Mouse (Mus musculus): Measurements from ENCODE around the gene Zfp36. TPM values are rescaled to one million over a fixed set of nuclear protein-coding genes. Genes with fewer than 3 reads are reported as not detected.

The Zfp36 gene
- total and polyA plus RNA-seq, 3 experiments: 21.3 to 42.8 (median 28.3) TPM

GRCm38 (mm10) chr7:28367663-28368275 lies 12.3 kb downstream of the Zfp36 start:
- no peak for TF ChIP-seq GATA1 (IDR thresholded peaks at IDR 0.05; ENCODE audit: borderline replicate concordance, low read length)
- TF ChIP-seq GATA2 (IDR thresholded peaks at IDR 0.05; ENCODE audit: borderline replicate concordance, low read depth, low read length): no peak
- TF ChIP-seq CTCF (IDR thresholded peaks at IDR 0.05; ENCODE audit: low read depth, low read length): no peak
- no peak for TF ChIP-seq POLR2AphosphoS5 (IDR thresholded peaks at IDR 0.05; ENCODE audit: insufficient replicate concordance, low read depth, low read length)
- TF ChIP-seq TAL1 (conservative IDR thresholded peaks at IDR 0.05; ENCODE audit: low read depth, low read length): no peak
- peaks cover 20% of the 10 kb centered on the region for H3K36me3 ChIP-seq (replicated peaks)
- H3K4me1 ChIP-seq (ENCODE audit: insufficient read depth, low read depth, low read length): peaks cover 29% of the 10 kb centered on the region
- DNase-seq (ENCODE audit: low spot score) (no peak), ATAC-seq (ENCODE audit: extremely low read depth, insufficient number of reproducible peaks, low FRiP score, poor library complexity, severe bottlenecking) (no peak)
- no peaks in the 10 kb centered on the region for H3K9me3 ChIP-seq (replicated peaks)
- H3K27me3 ChIP-seq (ENCODE audit: insufficient read depth, low read length): peaks cover 33% of the 10 kb centered on the region
- no peak overlapping the region for H3K4me3 ChIP-seq (ENCODE audit: low read depth, low read length)

GRCm38 (mm10) chr7:28362441-28363060 lies 17.5 kb downstream of the Zfp36 start:
- no peak for ATAC-seq (ENCODE audit: extremely low read depth, insufficient number of reproducible peaks, low FRiP score, poor library complexity, severe bottlenecking)
- H3K27me3 ChIP-seq (ENCODE audit: insufficient read depth, low read length): peaks cover 57% of the 10 kb centered on the region
- no peak overlapping the region for H3K4me3 ChIP-seq (ENCODE audit: low read depth, low read length)
- no peak for DNase-seq (ENCODE audit: low spot score)
- TF ChIP-seq GATA2 (IDR thresholded peaks at IDR 0.05; ENCODE audit: borderline replicate concordance, low read depth, low read length): no peak
- no peak for TF ChIP-seq GATA1 (IDR thresholded peaks at IDR 0.05; ENCODE audit: borderline replicate concordance, low read length)
- no peak for TF ChIP-seq POLR2AphosphoS5 (IDR thresholded peaks at IDR 0.05; ENCODE audit: insufficient replicate concordance, low read depth, low read length)
- TF ChIP-seq CTCF (IDR thresholded peaks at IDR 0.05; ENCODE audit: low read depth, low read length): no peak
- no peak for TF ChIP-seq TAL1 (conservative IDR thresholded peaks at IDR 0.05; ENCODE audit: low read depth, low read length)
- H3K36me3 ChIP-seq (replicated peaks): peaks cover 8% of the 10 kb centered on the region
- H3K4me1 ChIP-seq (ENCODE audit: insufficient read depth, low read depth, low read length): peaks cover 16% of the 10 kb centered on the region
- H3K9me3 ChIP-seq (replicated peaks): no peaks in the 10 kb centered on the region

DNA sequence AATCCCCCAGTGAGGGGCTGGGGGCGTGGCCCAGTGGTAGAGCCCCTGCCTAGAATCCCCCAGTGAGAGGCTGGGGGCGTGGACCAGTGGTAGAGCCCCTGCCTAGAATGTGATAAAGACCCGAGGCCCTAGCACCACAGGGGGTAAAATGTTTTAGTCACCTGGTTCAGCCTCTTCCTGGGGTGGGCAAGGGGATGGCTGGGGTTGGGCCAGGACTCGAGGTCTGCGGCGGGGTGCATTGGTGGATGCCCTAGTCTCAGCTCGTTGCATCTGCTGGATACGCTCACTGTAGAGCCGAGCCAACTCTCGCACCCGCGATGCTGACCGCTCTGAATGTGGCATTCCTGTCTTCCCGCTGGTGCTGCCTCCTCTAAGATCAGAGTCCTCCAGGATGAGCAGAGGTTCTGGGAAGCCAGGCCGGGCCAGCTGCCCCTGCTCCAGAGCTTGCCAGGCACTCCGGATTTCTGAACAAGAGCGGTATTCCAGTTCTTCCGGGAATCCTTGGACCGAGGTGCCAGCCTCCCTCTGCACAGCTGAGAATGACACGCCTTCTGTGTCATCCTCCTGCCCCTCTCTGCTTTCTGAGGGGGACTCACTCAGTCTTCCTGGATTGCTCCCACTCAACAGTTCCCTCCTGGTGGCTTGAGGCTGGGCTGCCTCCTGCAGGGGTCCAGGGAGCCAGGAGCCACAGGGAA lies 18.3 kb downstream of the Zfp36 start:
- no peak overlapping the region for H3K4me3 ChIP-seq (ENCODE audit: low read depth, low read length)
- no peaks in the 10 kb centered on the region for H3K9me3 ChIP-seq (replicated peaks)
- peaks cover 7% of the 10 kb centered on the region for H3K36me3 ChIP-seq (replicated peaks)
- ATAC-seq (ENCODE audit: extremely low read depth, insufficient number of reproducible peaks, low FRiP score, poor library complexity, severe bottlenecking) (no peak), DNase-seq (ENCODE audit: low spot score) (no peak)
- peaks cover 64% of the 10 kb centered on the region for H3K27me3 ChIP-seq (ENCODE audit: insufficient read depth, low read length)
- TF ChIP-seq TAL1 (conservative IDR thresholded peaks at IDR 0.05; ENCODE audit: low read depth, low read length) (no peak), GATA1 (IDR thresholded peaks at IDR 0.05; ENCODE audit: borderline replicate concordance, low read length) (no peak), CTCF (IDR thresholded peaks at IDR 0.05; ENCODE audit: low read depth, low read length) (no peak), POLR2AphosphoS5 (IDR thresholded peaks at IDR 0.05; ENCODE audit: insufficient replicate concordance, low read depth, low read length) (no peak), GATA2 (IDR thresholded peaks at IDR 0.05; ENCODE audit: borderline replicate concordance, low read depth, low read length) (no peak)
- peaks cover 23% of the 10 kb centered on the region for H3K4me1 ChIP-seq (ENCODE audit: insufficient read depth, low read depth, low read length)

DNA sequence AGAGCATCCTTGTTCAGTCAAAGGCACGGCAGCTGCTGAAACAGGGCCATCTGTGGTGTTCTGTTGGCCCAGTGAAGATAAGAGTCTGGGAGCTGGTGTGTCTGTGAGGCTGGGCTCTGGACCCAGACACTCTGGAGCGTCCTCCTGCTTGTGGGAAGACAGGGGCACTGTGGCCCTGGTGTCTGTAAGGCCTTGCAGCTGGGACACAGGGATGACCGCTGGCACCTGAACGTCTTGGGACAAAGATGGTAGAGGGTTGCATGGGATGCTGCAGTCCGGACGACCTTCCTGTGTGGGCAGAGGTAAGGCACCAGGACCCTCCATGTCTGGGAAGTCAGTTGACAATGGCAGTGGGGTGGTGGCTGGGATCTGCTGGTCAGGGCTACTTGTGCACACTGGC lies 19.8 kb downstream of the Zfp36 start:
- ATAC-seq (ENCODE audit: extremely low read depth, insufficient number of reproducible peaks, low FRiP score, poor library complexity, severe bottlenecking): no peak
- no peak for DNase-seq (ENCODE audit: low spot score)
- peaks cover 10% of the 10 kb centered on the region for H3K36me3 ChIP-seq (replicated peaks)
- H3K9me3 ChIP-seq (replicated peaks): no peaks in the 10 kb centered on the region
- H3K4me3 ChIP-seq (ENCODE audit: low read depth, low read length): no peak overlapping the region
- peaks cover 26% of the 10 kb centered on the region for H3K4me1 ChIP-seq (ENCODE audit: insufficient read depth, low read depth, low read length)
- peaks cover 60% of the 10 kb centered on the region for H3K27me3 ChIP-seq (ENCODE audit: insufficient read depth, low read length)
- TF ChIP-seq GATA2 (IDR thresholded peaks at IDR 0.05; ENCODE audit: borderline replicate concordance, low read depth, low read length) (no peak), CTCF (IDR thresholded peaks at IDR 0.05; ENCODE audit: low read depth, low read length) (no peak), TAL1 (conservative IDR thresholded peaks at IDR 0.05; ENCODE audit: low read depth, low read length) (no peak), POLR2AphosphoS5 (IDR thresholded peaks at IDR 0.05; ENCODE audit: insufficient replicate concordance, low read depth, low read length) (no peak), GATA1 (IDR thresholded peaks at IDR 0.05; ENCODE audit: borderline replicate concordance, low read length) (no peak)

DNA sequence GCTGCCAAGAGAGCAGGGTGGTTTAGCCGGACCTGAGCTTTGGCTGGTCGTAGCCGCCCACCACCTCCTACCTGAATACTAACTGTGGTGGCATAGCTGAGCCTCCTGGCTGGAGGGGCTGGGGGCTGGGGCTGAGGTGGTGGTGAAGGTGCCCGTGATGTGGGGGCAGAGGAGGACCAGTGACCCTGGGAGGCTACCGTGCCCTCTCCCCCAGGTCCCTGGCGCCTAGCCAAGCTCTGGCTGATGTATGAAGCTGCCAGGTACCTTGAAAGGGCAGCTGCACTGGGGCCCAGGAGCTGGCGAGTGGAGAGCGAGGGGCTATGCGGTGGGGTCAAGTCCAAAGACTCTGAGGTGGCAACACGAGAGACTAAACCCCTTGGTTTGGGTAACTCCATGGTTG lies 20.2 kb downstream of the Zfp36 start:
- H3K36me3 ChIP-seq (replicated peaks): peaks cover 14% of the 10 kb centered on the region
- DNase-seq (ENCODE audit: low spot score): no peak
- no peak for TF ChIP-seq GATA1 (IDR thresholded peaks at IDR 0.05; ENCODE audit: borderline replicate concordance, low read length)
- no peak for TF ChIP-seq POLR2AphosphoS5 (IDR thresholded peaks at IDR 0.05; ENCODE audit: insufficient replicate concordance, low read depth, low read length)
- TF ChIP-seq TAL1 (conservative IDR thresholded peaks at IDR 0.05; ENCODE audit: low read depth, low read length): no peak

DNA sequence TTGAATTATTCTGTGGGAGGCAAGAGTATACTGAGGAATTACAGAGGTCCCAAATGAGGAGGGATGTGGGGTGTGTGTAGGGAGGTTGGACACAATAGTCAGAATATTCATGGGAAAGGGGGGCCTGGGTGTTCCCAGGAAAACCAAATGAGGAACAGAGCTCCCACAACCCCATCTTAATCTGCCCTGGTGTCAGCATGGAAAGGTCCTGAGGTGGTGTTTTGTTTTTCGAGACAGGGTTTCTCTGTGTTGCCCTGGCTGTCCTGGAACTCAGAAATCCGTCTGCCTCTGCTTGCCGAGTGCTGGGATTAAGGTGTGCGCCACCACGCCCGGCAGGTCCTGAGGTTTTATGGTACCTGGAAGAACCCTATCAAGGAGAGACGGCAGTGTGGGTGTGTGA lies 21.6 kb downstream of the Zfp36 start:
- Histone ChIP-seq H3K4me1 (ENCODE audit: insufficient read depth, low read depth, low read length) (peaks cover 35% of the 10 kb centered on the region), H3K27me3 (ENCODE audit: insufficient read depth, low read length) (peaks cover 46% of the 10 kb centered on the region)
- no peak for TF ChIP-seq TAL1 (conservative IDR thresholded peaks at IDR 0.05; ENCODE audit: low read depth, low read length)
- TF ChIP-seq GATA2 (IDR thresholded peaks at IDR 0.05; ENCODE audit: borderline replicate concordance, low read depth, low read length): no peak
- TF ChIP-seq POLR2AphosphoS5 (IDR thresholded peaks at IDR 0.05; ENCODE audit: insufficient replicate concordance, low read depth, low read length): no peak
- no peak for TF ChIP-seq GATA1 (IDR thresholded peaks at IDR 0.05; ENCODE audit: borderline replicate concordance, low read length)
- no peak for TF ChIP-seq CTCF (IDR thresholded peaks at IDR 0.05; ENCODE audit: low read depth, low read length)

More for the DNA sequence above, 20.2 kb downstream of the Zfp36 start:
- Histone ChIP-seq H3K4me3 (ENCODE audit: low read depth, low read length) (no peak overlapping the region), H3K4me1 (ENCODE audit: insufficient read depth, low read depth, low read length) (peaks cover 26% of the 10 kb centered on the region), H3K9me3 (replicated peaks) (no peaks in the 10 kb centered on the region), H3K27me3 (ENCODE audit: insufficient read depth, low read length) (peaks cover 56% of the 10 kb centered on the region)
- ATAC-seq (ENCODE audit: extremely low read depth, insufficient number of reproducible peaks, low FRiP score, poor library complexity, severe bottlenecking): no peak

More for the DNA sequence above, 21.6 kb downstream of the Zfp36 start:
- DNase-seq (ENCODE audit: low spot score) (no peak), ATAC-seq (ENCODE audit: extremely low read depth, insufficient number of reproducible peaks, low FRiP score, poor library complexity, severe bottlenecking) (no peak)
- H3K36me3 ChIP-seq (replicated peaks): peaks cover 27% of the 10 kb centered on the region
- H3K9me3 ChIP-seq (replicated peaks): no peaks in the 10 kb centered on the region
- no peak overlapping the region for H3K4me3 ChIP-seq (ENCODE audit: low read depth, low read length)

Measured in G1E (cell line).